Mouse (Mus musculus): Measurements from ENCODE around the gene Slc25a16.

Slc25a16 gene

DNA sequence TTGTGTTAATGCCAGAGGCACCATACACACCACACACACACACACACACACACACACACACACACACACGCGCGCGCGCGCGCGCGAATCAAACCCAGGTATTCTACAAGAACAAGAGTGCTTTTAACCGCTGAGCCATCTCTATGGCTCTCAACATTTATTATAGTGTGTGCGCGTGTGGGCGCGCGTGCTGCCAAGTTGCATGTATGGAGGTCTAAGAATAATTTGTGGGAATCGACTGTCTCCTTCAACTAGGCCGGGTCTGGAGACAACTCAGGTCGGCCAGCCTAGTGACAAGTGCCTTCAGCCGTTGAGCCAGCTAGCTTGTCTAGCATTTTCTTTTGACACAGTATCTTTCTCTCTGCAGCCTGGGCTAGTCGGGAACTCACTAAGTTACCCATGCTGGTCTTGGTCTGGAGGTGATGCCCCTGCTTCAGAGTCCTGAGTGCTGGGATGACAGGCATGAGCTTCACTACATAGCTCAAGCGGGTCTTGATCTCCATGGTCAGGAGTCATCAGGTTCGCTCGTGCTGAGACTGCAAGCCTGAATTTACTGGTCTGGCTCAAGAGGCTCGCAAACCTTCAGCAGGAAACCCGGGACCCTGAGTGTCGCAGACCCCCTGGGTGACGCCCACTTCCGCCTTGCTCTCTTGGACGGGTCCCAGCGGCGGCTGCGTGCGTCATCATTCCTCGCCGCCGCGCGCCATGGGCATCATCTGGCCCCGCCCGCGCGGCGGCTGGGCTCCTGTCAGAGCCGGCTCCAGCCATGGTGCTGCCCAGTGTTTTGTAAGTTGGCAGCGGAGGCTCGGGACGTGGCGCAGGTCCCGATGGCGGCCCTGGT is at the start of gene Slc25a16:
Slc25a16 (plus strand) TSS at position 709 of the 841 bp plus-strand sequence.
- DNase-seq (ENCODE audit: low spot score), result peak; percentile 96

GRCm38 (mm10) chr10:62874828-62875227 is 45.6 kb upstream of the Slc25a16 start:
- no peak for DNase-seq (ENCODE audit: low spot score)

DNA sequence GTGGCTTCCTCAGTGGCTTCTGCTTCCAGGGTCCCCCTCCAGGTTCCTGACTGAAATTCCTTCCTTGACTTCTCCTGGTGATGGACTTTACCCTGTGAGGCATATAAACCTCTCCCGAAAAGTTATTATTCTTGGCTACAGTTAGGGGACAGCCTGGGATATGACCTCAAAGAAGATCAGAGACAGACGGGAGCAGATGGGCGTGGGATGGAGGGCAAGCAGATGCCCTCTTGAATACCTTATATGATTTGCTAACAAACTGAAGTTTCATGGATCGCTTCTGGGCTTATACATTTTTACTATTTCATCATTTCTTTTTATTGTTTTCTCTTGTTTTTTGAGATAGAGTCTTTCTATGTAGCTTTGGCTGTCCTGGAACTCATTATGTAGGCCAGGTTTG is 44.9 kb upstream of the Slc25a16 start:
- DNase-seq (ENCODE audit: low spot score), result no peak

- no peak for DNase-seq (ENCODE audit: low spot score)
Measured at GRCm38 (mm10) chr10:62878056-62878455, 42.4 kb upstream of the Slc25a16 start.

GRCm38 (mm10) chr10:62881211-62881610 is 39.2 kb upstream of the Slc25a16 start:
- no peak for DNase-seq (ENCODE audit: low spot score)

- no peak for DNase-seq (ENCODE audit: low spot score)
Measured at GRCm38 (mm10) chr10:62883933-62884372, 36.5 kb upstream of the Slc25a16 start.

DNA sequence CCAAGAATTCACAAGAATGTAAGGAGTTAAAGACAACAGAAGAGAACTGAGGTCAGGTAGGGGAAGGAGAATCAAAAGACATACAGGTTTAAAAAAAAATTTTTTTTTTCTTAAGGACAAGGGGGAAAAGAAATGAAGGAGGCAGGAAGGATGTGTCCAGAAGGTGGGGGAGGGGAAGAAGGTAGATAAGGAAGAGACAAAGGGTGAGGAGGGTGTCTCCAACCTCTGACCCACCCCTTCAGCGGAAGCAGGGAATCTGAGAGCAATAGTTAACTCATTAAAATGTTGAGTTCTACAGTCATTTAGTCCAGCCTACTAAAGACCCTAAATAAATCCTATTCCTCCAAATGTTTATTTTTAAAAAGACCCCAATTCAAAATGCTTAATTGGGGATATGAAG is 35.9 kb upstream of the Slc25a16 start:
- DNase-seq (ENCODE audit: low spot score), result no peak

- DNase-seq (ENCODE audit: low spot score), result no peak
Measured at GRCm38 (mm10) chr10:62885460-62885859, 35.0 kb upstream of the Slc25a16 start.

DNA sequence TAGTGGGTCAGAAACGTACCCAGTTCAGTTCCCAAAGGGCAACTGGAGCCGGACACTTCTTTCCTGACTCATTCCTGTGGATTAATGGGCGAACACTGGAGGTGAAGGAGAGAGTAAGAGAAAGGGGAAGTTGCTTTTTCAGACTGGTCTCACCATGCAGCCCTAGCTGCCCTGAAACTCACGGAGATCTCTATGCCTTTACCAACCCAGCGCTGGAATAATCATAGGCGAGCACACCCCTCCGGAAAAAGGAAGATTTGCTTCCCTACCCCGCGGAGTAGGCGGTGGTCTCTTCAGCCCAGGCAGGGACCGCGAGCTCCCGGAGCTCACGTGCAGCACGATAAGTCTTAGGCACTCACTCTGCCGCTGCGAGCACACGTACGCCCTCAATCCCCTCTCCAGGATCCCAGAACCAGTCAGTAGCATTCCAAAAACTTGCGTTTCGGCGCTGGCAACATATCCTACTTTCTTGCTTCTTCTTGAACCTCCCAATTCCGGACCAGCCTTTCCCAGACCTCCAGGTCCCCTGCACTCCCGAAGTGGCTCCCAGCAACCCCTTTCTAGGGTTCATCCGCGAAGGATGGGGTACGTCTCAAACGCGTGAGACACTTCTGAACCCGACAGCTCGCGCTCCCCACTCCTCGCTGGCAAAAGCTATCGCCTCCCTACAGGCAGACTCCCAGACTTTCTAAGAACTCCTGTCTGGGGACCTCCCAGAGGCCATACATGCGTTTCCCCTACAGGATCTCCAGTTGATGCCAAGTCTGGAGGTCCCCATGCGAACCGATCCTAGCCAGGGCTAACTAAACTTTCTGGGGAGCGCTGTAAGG is 34.2 kb upstream of the Slc25a16 start:
- peak; percentile 50 for DNase-seq (ENCODE audit: low spot score)

DNA sequence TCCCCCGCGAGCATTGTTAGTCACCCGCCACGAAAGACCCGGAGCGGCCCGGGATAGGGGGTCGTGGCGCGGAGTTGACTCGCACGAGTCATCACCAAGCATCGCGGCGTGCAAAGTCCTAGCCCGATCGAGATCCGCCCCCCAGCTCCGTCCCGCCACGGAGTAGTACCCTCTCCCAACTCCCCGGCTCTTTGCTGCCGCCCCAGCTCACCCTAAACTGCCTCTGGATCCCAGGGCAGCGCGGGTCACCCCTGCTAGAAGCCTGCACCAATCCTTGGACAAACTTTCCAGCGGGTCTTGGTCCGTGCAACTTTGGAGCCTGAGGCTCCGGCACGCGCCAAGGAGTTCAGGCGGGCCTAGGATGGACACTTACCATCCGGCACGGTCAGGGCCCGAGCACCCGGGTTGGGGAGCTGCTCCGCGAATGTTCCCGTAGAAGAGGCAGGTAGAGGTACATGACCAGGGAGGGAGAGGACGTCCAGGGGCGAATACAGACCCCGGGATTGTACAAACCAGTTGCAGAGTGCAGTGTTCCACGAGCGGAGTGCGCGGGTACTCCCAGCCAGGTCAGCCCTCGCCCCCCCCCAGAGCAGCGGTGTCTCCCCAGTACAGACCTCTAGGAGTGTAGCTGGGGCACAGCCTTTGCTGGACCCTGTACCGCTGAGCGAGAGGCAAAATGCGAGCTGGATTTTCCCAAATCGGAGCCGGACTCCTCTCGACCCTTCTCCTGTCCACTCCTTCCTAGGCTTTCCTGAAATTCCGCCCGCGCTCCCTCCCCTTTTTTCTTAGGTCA is 33.4 kb upstream of the Slc25a16 start:
- peak; percentile 91 for DNase-seq (ENCODE audit: low spot score)

DNA sequence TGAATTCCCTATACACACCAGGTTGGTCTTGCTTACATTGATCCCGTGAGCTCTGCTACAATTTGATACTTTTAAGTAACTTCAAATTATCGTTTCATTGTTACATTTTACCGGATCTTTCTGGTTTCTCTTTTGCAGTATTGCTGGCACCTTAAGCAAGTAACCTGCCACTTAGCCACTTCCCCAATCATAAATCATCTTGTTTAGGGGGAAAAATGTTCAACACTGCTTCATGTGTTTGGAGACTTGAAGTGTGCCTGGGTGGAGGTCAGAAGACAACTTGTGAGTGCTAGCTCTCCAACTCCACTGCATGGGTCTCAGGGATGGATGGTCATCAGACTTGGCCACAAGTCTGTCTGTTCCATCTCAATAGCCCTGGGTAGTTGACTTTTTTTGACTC is 29.4 kb upstream of the Slc25a16 start:
- DNase-seq (ENCODE audit: low spot score), result no peak

DNA sequence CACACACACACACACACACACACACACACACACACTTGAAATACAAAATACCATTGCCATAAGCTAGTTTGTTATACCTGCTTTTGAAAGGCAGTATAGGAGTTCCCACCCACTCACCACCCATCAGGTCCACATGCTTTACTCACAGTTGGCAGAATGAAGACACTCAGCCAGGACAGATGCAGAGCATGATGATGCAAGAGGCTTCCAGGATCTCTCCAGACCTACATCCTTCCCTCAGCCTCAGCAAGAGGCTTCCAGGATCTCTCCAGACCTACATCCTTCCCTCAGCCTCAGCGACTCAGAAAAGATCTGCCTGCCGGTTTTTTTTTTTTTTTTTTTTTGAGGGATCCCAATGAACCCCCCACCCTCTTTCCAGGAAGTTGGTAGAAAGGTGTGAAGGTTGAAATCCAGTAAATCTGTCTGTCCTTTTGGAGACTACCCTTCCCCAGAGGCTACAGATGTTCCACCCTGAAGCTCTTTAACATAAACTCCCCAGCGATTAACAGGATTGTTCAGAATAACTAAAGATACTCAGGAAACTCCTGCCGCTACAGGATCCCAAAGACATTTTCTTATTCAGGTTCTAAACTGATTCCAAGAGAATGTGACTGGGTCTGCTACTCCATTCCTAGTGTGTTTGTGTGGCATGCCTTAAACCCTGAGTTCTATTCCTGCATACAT is 27.7 kb upstream of the Slc25a16 start:
- DNase-seq (ENCODE audit: low spot score), result no peak

DNA sequence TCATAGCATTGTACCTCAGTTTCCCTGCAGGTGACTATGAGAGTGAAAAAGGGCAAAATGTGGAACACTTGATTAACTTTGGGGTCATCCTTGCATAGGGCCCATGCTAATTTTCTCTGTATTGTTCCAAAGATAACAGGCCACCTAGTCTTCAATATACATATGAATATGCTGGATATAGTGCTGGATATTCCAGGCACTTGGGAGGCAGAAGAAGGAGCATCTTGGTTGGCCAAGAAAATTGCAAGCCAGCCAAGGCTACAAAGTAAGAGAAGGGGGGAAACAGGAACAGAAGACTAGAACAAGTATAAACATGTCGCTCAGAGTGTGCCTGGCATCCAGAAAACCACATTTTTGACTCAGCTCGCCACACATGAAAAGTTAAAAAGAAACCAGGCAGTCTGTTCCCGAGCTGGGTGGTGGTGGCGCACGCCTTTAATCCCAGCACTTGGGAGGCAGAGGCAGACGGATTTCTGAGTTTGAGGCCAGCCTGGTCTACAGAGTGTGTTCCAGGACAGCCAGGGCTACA is 27.0 kb upstream of the Slc25a16 start:
- DNase-seq (ENCODE audit: low spot score), result no peak

DNA sequence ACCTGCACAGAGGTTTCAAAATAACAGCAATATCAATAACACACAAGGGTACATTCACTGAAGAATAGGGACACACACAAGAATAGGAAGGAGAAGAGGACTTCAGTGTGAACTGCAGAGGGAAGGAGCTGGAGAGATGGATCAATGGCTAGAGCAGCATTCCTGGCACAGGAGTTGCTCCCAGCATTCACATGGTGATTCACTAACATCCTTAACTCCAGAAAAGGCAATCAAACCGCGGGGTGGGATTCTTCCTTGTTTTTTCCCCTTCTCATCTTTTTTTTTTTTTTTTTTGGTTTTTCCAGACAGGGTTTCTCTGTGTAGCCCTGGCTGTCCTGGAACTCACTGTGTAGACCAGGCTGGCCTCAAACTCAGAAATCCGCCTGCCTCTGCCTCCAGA is 26.0 kb upstream of the Slc25a16 start:
- DNase-seq (ENCODE audit: low spot score), result no peak

GRCm38 (mm10) chr10:62895386-62895785 is 25.0 kb upstream of the Slc25a16 start:
- no peak for DNase-seq (ENCODE audit: low spot score)

- no peak for DNase-seq (ENCODE audit: low spot score)
Measured at GRCm38 (mm10) chr10:62896035-62896434, 24.4 kb upstream of the Slc25a16 start.

- DNase-seq (ENCODE audit: low spot score), result no peak
Measured at GRCm38 (mm10) chr10:62896774-62897173, 23.7 kb upstream of the Slc25a16 start.

DNA sequence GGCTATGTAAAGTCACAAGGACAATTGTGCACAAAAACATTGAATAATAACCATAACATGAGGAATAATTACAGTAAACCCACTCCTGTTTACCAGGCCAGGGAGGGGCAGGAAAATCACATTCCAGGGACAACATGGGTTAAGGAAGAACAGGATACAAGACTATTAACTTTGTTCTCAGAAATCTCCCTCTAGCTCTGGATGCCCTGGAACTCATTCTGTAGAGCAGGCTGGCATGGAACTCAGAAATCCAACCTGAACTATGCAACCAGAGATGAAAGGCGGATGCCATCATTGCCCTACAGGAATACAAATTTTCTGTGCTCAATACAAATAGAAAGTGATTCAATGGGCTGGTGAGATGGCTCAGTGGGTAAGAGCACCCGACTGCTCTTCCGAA is 23.0 kb upstream of the Slc25a16 start:
- DNase-seq (ENCODE audit: low spot score), result no peak

DNA sequence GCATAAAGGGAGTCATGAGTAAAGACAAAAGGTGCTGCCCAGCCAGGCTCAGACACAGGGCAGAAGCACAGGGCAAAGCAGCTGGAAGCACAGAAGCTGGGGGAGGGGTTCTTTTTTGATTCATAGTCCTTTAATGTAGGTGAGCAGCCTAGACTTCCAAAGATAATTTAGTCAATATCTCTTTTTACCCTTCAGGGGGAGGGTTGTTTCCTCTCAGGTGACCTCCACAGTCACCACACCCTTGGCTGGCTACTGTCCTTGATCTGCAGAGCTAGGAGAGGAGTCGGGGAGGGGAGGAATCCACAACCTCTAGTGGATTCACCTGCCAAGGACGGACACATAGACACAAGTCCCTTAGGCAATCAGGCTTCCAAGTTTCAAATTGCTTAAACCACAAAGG is 22.4 kb upstream of the Slc25a16 start:
- DNase-seq (ENCODE audit: low spot score), result no peak

DNA sequence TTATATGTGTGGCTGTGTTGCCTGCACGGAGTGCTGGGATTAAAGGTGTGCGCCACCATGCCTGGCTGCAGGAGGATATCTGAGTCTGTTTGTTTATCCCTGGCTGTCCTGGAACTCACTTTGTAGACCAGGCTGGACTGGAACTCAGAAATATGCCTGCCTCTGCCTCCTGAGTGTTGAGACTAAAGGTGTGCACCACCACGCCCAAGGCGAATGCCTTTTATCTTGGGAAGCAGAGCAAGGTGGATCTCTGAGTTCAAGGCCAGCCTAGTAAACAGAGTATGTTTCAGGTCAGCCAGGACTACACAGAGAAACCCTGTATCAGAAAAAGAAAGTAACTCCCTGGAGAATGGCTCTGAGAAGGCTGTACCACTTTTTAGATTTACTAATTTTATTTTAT is 20.3 kb upstream of the Slc25a16 start:
- DNase-seq (ENCODE audit: low spot score), result no peak

- no peak for DNase-seq (ENCODE audit: low spot score)
Measured at GRCm38 (mm10) chr10:62901826-62902225, 18.6 kb upstream of the Slc25a16 start.

All from retina, embryonic 14.5 days (tissue).